Mouse (Mus musculus): ENCODE results near the gene Alox12b.

- TF ChIP-seq POLR2A (IDR thresholded peaks at IDR 0.05; ENCODE audit: borderline replicate concordance, extremely low read depth, low read depth, low read length) (no peak), CTCF (IDR thresholded peaks at IDR 0.05; ENCODE audit: insufficient read depth, low read length) (no peak)
Observed at GRCm38 (mm10) chr11:69114018-69114417, 42.8 kb upstream of the Alox12b start.
